Comparison of ENCODE assay signal across 13 mouse cellular contexts in genomic region chr6:8738396-8738795, GRCm38 (mm10). TPM values are rescaled to one million over a fixed set of nuclear protein-coding genes. Genes with fewer than 3 reads are reported as not detected.
DNase-seq lines count a peak whose midpoint lies in the region; ATAC-seq and TF ChIP-seq lines count a peak whose summit lies in the region.
"Had no signal": no experiment of that assay in that cellular context is flagged by ENCODE, and none has a peak within 500 bp of the region (broad histone marks: within the 10 kb centered on the region; RNA-seq: fewer than 3 reads in every experiment).

No protein-coding gene starts in this region.

- H3K4me1 ChIP-seq in midbrain, postnatal 0 days (ENCODE audit: insufficient read depth, low read length), result no peaks in the 10 kb centered on the region
- peaks cover 13% of the 10 kb centered on the region for H3K4me1 ChIP-seq in midbrain, embryonic 10.5 days
- H3K4me1 ChIP-seq: limb, embryonic 15.5 days had no signal

- WGBS in midbrain, postnatal 0 days, result 66% methylated on average over 4 of the region's 4 CpGs
- 80% methylated on average over 4 of the region's 4 CpGs for WGBS in midbrain, embryonic 10.5 days

- peak; percentile 71 for TF ChIP-seq CTCF in midbrain, postnatal 0 days (IDR thresholded peaks at IDR 0.05)

- intact Hi-C loops in heart, postnatal 14 days (cut with DNase I), result loop anchor here (5.0 to 10.0 kb wide), 3 partner anchors 94 to 674 kb away; no protein-coding TSS in a partner anchor
- intact Hi-C loops in left cerebral cortex, postnatal 36 days (cut with DNase I), result loop anchor here (5.0 kb wide), 2 partner anchors 226 to 461 kb away; no protein-coding TSS in a partner anchor

- no peaks in the 10 kb centered on the region for H3K9me3 ChIP-seq in midbrain, postnatal 0 days (ENCODE audit: low read length)
- H3K9me3 ChIP-seq in midbrain, embryonic 10.5 days (replicated peaks), result no peaks in the 10 kb centered on the region
- H3K9me3 ChIP-seq: heart, embryonic 12.5 days; limb, embryonic 15.5 days had no signal

- H3K36me3 ChIP-seq in midbrain, postnatal 0 days (ENCODE audit: insufficient read depth, low read length), result peaks cover 13% of the 10 kb centered on the region; the same call in 1 of the 2 replicates
- H3K36me3 ChIP-seq in midbrain, embryonic 10.5 days, result no peaks in the 10 kb centered on the region
- H3K36me3 ChIP-seq: limb, embryonic 15.5 days had no signal

- no peak overlapping the region for H3K9ac ChIP-seq in midbrain, postnatal 0 days (replicated peaks; ENCODE audit: low read length, poor library complexity, severe bottlenecking)
- H3K9ac ChIP-seq: heart, embryonic 12.5 days; limb, embryonic 15.5 days had no signal

- no peak overlapping the region for H3K4me3 ChIP-seq in midbrain, postnatal 0 days (ENCODE audit: low read depth, low read length)
- no peak overlapping the region for H3K4me3 ChIP-seq in midbrain, embryonic 10.5 days
- H3K4me3 ChIP-seq: heart, embryonic 12.5 days; limb, embryonic 15.5 days had no signal

- H3K4me2 ChIP-seq in midbrain, postnatal 0 days (ENCODE audit: low read depth, low read length, poor library complexity, severe bottlenecking), result no peak overlapping the region
- H3K4me2 ChIP-seq: heart, embryonic 12.5 days; limb, embryonic 15.5 days had no signal

- no peak for ATAC-seq in midbrain, postnatal 0 days (ENCODE audit: low FRiP score)
- peak; percentile 50; the same call in 1 of the 2 replicates for ATAC-seq in common myeloid progenitor, adult 5-6 weeks (replicated peaks; ENCODE audit: low read depth, poor library complexity, severe bottlenecking)

- no peaks in the 10 kb centered on the region for H3K27me3 ChIP-seq in midbrain, postnatal 0 days (ENCODE audit: insufficient read depth, low read length)
- no peaks in the 10 kb centered on the region for H3K27me3 ChIP-seq in midbrain, embryonic 10.5 days (ENCODE audit: low read depth, poor library complexity, severe bottlenecking)
- H3K27me3 ChIP-seq: heart, embryonic 12.5 days; limb, embryonic 15.5 days had no signal

- peak; percentile 10 for DNase-seq in heart, postnatal 4 days
- no peak for DNase-seq in heart, postnatal 14 days
- DNase-seq in midbrain, postnatal 0 days (ENCODE audit: low spot score), result peak; percentile 22
- DNase-seq in midbrain, embryonic 10.5 days (ENCODE audit: low spot score), result no peak
- peak; percentile 13 to 21 for DNase-seq in thymus, postnatal 36 days
- DNase-seq in urinary bladder, postnatal 14 days (ENCODE audit: low spot score), result no peak
- DNase-seq in left cerebral cortex, postnatal 36 days (ENCODE audit: low spot score in 2 of 2), result no peak
- DNase-seq: cerebellum, adult 11-12 months; kidney, postnatal 14 days; right cerebral cortex, postnatal 25 days had no signal

- H3K27ac ChIP-seq in midbrain, postnatal 0 days (ENCODE audit: low read depth, low read length), result no peak overlapping the region
- no peak overlapping the region for H3K27ac ChIP-seq in midbrain, embryonic 10.5 days (replicated peaks)
- H3K27ac ChIP-seq: limb, embryonic 15.5 days had no signal

RNA-seq across cellular contexts. Expression of gene Ica1, which starts 39.9 kb away (rescaled TPM):
- 10 to 100 TPM; 15.2 to 15.4 TPM for total RNA-seq in heart, postnatal 4 days (2021)
- total RNA-seq in heart, postnatal 14 days (2021), result 1 to 10 TPM; 6.3 to 9.1 TPM
- total RNA-seq in midbrain, postnatal 0 days (2014; rRNA removed), result 57.4 and 66.6 TPM in 2 replicates
- polyA plus RNA-seq in midbrain, postnatal 0 days (2015; fragmentation: Nextera tagmentation; extraction: Ambion mirVana), result 98.7 and 98.8 TPM in 2 replicates
- polyA plus RNA-seq in midbrain, embryonic 10.5 days (2016; fragmentation: Nextera tagmentation; extraction: Ambion mirVana), result 12.5 and 14.4 TPM in 2 replicates
- total RNA-seq in common myeloid progenitor, adult 5-6 weeks (2017), result 27.6 and 28.1 TPM in 2 replicates
- 10 to 100 TPM; 67.4 to 78.2 TPM for total RNA-seq in left cerebral cortex, postnatal 36 days (2021)

Comparison
In these comparisons a context has a peak if more than half of its experiments do, and no peak if none do; other contexts are left out.
1. DNase-seq: peak in heart, postnatal 4 days (single experiment), midbrain, postnatal 0 days (single experiment) and thymus, postnatal 36 days (2 of 2); none in heart, postnatal 14 days (0 of 2), midbrain, embryonic 10.5 days (single experiment), urinary bladder, postnatal 14 days (single experiment) and left cerebral cortex, postnatal 36 days (0 of 2).